Mouse (Mus musculus): ENCODE measurements around the gene Zzef1.
A peak's percentile ranks its signal among the peaks of the same experiment; 100 is the strongest.

Gene Zzef1

GRCm38 (mm10) chr11:72892623-72893022, 96.6 kb downstream of the Zzef1 start:
- no peak for DNase-seq (ENCODE audit: extremely low spot score, low read depth, low spot score)

- no peak for DNase-seq (ENCODE audit: extremely low spot score, low read depth, low spot score)
Measured at GRCm38 (mm10) chr11:72908391-72908790, 112.4 kb downstream of the Zzef1 start.

- DNase-seq (ENCODE audit: extremely low spot score, low read depth, low spot score): no peak
Measured at GRCm38 (mm10) chr11:72917299-72917996, 121.4 kb downstream of the Zzef1 start.

- no peak for DNase-seq (ENCODE audit: extremely low spot score, low read depth, low spot score)
Measured at GRCm38 (mm10) chr11:72923116-72923515, 127.1 kb downstream of the Zzef1 start.

GRCm38 (mm10) chr11:72924458-72924857, 128.4 kb downstream of the Zzef1 start:
- no peak for DNase-seq (ENCODE audit: extremely low spot score, low read depth, low spot score)

- DNase-seq (ENCODE audit: extremely low spot score, low read depth, low spot score): no peak
Measured at GRCm38 (mm10) chr11:72925067-72925466, 129.0 kb downstream of the Zzef1 start.

- peak; percentile 16 for DNase-seq (ENCODE audit: extremely low spot score, low read depth, low spot score)
Measured at GRCm38 (mm10) chr11:72926226-72926890, 130.3 kb downstream of the Zzef1 start.

- DNase-seq (ENCODE audit: extremely low spot score, low read depth, low spot score): no peak
Measured at GRCm38 (mm10) chr11:72928516-72928915, 132.5 kb downstream of the Zzef1 start.

GRCm38 (mm10) chr11:72940208-72941143, 144.4 kb downstream of the Zzef1 start:
- no peak for DNase-seq (ENCODE audit: extremely low spot score, low read depth, low spot score)

- DNase-seq (ENCODE audit: extremely low spot score, low read depth, low spot score): no peak
Measured at GRCm38 (mm10) chr11:72944996-72945793, 149.2 kb downstream of the Zzef1 start.

GRCm38 (mm10) chr11:72945875-72946559, 150.0 kb downstream of the Zzef1 start:
- no peak for DNase-seq (ENCODE audit: extremely low spot score, low read depth, low spot score)

GRCm38 (mm10) chr11:72946560-72947119, 150.6 kb downstream of the Zzef1 start:
- no peak for DNase-seq (ENCODE audit: extremely low spot score, low read depth, low spot score)

- no peak for DNase-seq (ENCODE audit: extremely low spot score, low read depth, low spot score)
Measured at GRCm38 (mm10) chr11:72947840-72948239, 151.8 kb downstream of the Zzef1 start.

- DNase-seq (ENCODE audit: extremely low spot score, low read depth, low spot score): no peak
Measured at GRCm38 (mm10) chr11:72948254-72948653, 152.2 kb downstream of the Zzef1 start.

GRCm38 (mm10) chr11:72951137-72952000, 155.3 kb downstream of the Zzef1 start:
- DNase-seq (ENCODE audit: extremely low spot score, low read depth, low spot score): no peak

GRCm38 (mm10) chr11:72952226-72952625, 156.2 kb downstream of the Zzef1 start:
- DNase-seq (ENCODE audit: extremely low spot score, low read depth, low spot score): no peak

GRCm38 (mm10) chr11:72952697-72953096, 156.7 kb downstream of the Zzef1 start:
- DNase-seq (ENCODE audit: extremely low spot score, low read depth, low spot score): no peak

- DNase-seq (ENCODE audit: extremely low spot score, low read depth, low spot score): no peak
Measured at GRCm38 (mm10) chr11:72953116-72953439, 157.1 kb downstream of the Zzef1 start.

Measured in hindlimb bud, embryonic 11.5 days (tissue).